Mouse (Mus musculus): ENCODE data around the gene Gm29666.

GRCm38 (mm10) chr15:84948990-84949389 lies 29.2 kb upstream of the Gm29666 start:
- no peak for TF ChIP-seq POLR2A (IDR thresholded peaks at IDR 0.05; ENCODE audit: low read depth, low read length)
- no peak for TF ChIP-seq CTCF (IDR thresholded peaks at IDR 0.05; ENCODE audit: extremely low read depth, insufficient read length, insufficient replicate concordance, low read depth, low read length)
